Mouse (Mus musculus): ENCODE results near the gene Plin5.

DNA sequence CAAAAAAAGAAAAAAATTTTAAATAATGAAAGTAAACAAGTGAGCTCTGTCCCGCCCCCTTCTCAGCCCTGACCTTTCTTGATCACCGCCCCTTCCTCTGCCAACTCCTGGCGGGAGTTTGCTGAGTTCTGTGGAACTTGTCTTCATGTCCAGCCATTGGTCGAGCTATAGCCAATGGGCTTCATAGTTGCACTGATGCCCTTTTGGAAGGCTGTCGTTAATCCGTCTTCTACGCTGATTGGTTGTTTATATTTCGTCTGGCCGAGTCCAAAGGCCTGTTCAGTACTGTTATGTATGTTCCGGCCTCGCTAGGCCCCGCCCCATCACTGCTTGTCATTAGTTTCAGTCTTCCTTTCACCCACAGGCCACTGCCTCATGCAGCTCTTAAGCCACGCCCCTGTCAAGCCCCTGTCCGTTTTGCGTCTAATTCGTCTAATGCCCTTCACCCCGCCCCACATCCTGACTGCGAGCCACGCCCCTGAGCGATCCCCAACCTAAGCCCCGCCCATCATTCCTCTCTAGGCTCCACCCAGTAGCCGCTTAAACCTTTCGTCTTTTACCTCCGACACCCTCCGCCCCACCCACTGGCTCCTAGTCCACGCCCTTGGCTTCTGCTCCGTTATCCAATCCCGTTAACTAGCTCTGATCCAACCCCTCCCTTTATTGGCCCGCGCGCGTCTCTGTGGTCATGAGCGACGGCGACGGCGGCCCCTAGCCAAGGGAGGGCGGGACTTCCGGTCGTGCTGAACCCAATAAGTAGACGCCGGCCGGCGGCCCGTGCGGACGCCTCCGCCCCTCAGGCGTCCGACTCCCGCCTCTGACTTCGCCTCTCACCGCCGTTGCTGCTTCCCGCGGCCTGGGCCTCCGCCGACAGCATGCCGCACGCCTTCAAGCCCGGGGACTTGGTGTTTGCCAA, 38.3 kb downstream of the Plin5 start, which contains the start of gene Hdgfl2:
- no peak for TF ChIP-seq ZNF384 (IDR thresholded peaks at IDR 0.05; ENCODE audit: low read depth, low read length)
- peak; percentile 88 for TF ChIP-seq CHD2 (IDR thresholded peaks at IDR 0.05; ENCODE audit: low read depth, low read length)
- TF ChIP-seq ZC3H11A (IDR thresholded peaks at IDR 0.05; ENCODE audit: borderline replicate concordance, low read depth, low read length), result no peak

Measured in ES-E14 (cell line).